Mouse (Mus musculus) left cerebral cortex, postnatal 14 days (tissue): ENCODE results near the gene Mlxipl. TPM values are rescaled to one million over a fixed set of nuclear protein-coding genes. Genes with fewer than 3 reads are reported as not detected.
A peak's percentile ranks its signal among the peaks of the same experiment; 100 is the strongest.

Experiments
- DNase-seq, 2 experiments: peaks; one replicate each; pipeline ENCODE4 v3.0.0; 2021 to 2022; ENCODE audit warnings: low spot score in 2 of 2, mixed read lengths in 1 of 2
- intact Hi-C: fragments of 180-260 bp; cut with DNase I; formaldehyde crosslinking; loops from one replicate; pipeline ENCODE4 v1.15.1; 2025
- total RNA-seq, 2 experiments: library from RNA; stranded (reverse); gene quantifications; 2 replicates each; pipeline ENCODE4 v1.2.3; 2021

The Mlxipl gene
- total RNA-seq, 2 experiments from 2014 or later, result 4.0 to 4.5 TPM

- DNase-seq, result peak; percentile 46 to 51
- intact Hi-C loops, result loop anchor here (2.0 kb wide), 1 partner anchor 60 kb away; no protein-coding TSS in a partner anchor
Measured at GRCm38 (mm10) chr5:135076931-135077505, 12.7 kb upstream of the Mlxipl start.

- intact Hi-C loops, result loop anchor here (2.0 kb wide), 1 partner anchor 61 kb away; no protein-coding TSS in a partner anchor
- DNase-seq, result peak; percentile 88 to 96
Measured at GRCm38 (mm10) chr5:135077564-135078481, 11.9 kb upstream of the Mlxipl start, which contains the start of gene Vps37d. Vps37d (minus strand) TSS chr5:135078266.

GRCm38 (mm10) chr5:135078482-135078810 is 11.2 kb upstream of the Mlxipl start:
- intact Hi-C loops, result no loop called here

DNA sequence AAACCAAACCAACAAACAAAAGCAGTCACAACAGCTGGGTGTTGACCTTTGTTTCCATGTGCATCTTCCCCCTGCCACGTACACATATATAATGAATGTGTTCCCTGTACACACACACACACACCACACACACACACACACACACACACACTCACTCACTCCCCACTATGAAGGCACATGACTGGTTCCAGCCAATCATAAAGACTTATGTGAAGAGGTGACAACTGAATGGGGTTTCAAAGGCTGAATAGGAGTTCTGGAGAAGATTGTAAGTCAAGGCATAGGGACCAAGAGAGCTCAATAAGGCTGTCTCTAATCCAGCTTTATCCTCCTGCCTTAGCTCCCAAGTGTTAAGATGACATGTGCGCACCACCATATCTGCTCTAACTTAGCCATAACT is 10.1 kb upstream of the Mlxipl start:
- intact Hi-C loops, result no loop called here
- DNase-seq, result no peak

More at GRCm38 (mm10) chr5:135078482-135078810, 11.2 kb upstream of the Mlxipl start:
- DNase-seq, result peak in 1 of 2 experiments; percentile 49

- intact Hi-C loops, result no loop called here
- DNase-seq, result no peak
Measured at GRCm38 (mm10) chr5:135080539-135080938, 9.2 kb upstream of the Mlxipl start.

DNA sequence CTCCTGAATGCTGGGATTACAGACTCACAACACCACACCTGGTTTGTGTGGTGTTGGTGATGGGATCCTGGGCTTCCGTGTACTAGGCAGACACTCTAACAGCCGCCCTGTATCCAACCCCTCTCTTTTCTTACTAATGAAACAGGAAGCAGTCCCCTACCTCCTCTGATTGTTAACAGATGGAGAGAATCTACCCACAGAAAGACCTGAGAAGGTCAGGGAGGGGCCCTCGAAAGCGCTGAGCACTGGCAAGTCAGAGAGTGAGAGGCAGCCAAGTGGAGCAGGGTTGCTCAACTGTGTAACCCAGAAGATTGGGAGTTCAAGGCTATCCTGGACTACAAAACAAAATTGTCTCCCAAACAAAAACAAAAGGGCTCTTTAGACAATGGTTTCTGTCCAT is 2.8 kb upstream of the Mlxipl start:
- intact Hi-C loops, result no loop called here
- no peak for DNase-seq

DNA sequence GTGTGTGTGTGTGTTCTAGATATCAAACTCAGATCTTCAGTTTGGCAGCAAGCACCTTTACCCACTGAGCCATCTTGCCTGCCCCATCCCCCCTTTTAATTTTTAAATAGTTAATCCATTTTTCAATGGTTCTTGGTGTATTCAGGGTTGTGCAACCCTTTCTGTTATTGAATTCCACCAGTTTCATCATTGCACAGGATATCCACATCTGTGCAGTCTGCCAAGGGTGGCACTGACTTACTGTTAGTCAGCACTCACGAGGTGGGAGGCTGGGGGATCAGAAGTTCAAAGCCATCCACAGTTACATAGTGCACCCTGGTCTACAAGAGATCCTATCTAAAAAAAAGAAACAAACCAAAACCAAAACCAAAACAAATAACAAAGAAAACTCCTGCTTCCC is 11.3 kb downstream of the Mlxipl start:
- DNase-seq, result no peak
- intact Hi-C loops, result no loop called here

DNA sequence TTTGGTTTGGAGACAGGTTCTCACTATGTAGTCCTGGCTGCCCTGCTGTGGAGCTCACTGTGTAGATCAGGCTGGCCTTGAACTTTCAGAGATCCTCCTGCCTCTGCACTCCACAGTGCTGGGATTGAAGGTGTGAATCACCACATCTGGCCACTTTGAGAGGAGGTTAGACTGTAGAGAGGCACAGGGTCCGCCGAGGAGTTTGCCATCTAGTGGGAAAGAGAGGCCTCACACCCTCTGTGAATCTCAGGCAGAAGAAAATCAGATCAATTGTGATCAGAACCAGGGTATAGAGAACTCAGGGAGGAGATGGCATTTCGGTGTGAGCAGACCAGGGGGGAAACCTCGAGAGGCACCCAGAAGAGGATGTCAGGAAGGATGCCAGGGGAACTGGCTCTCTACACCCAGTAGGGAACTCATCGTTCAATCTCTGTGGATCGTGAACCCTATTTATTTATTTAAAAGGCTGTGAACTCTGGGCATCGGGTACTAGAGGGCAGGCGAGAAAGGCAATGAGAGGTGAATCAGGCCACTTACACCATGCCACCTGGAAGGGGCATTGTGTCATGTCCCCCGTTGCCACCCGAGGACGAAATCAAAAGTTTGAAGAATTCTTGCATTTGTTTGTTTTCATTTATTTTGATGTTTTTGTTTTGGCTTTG is 14.4 kb downstream of the Mlxipl start:
- DNase-seq, result peak in 1 of 2 experiments; percentile 10
- intact Hi-C loops, result no loop called here

DNA sequence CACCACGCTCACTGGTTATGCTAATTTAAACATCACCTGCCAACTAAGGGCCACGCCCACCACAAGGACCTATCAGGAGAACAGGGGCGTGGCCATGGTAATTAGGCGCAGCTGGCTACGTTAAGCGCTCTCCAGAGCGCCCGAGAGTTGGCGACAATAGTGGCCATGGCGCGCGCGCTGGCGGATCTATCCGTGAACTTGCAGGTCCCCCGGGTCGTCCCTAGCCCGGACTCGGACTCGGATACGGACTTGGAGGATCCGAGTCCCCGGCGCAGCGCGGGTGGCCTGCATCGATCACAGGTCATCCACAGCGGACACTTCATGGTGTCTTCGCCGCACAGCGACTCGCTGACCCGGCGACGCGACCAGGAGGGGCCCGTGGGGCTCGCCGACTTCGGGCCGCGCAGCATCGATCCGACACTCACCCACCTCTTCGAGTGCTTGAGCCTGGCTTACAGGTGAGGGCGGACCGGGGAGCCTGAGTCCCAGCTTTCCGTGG is 17.1 kb downstream of the Mlxipl start:
- DNase-seq, result peak; percentile 63 to 87
- intact Hi-C loops, result no loop called here

- intact Hi-C loops, result no loop called here
- DNase-seq, result peak; percentile 12 to 15
Measured at GRCm38 (mm10) chr5:135107521-135108501, 18.1 kb downstream of the Mlxipl start.

DNA sequence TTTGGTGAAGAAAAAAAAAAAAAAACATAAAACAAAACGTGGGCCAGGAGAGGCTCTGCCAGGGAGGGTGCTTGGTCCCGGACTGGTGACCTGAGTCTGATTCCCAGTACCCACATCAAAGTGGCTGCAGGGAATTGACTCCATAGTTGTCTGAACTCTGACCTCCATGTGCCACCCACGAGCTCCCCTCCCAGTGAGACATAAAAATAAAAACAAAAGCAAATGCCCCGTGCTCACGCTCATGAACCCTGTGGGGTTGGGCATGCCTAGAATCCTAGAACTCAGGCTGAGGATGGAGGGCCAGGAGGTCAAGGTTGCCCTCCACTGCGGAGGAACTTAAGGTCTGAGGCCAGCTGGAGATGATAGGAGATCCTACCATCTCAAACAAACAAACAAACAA is 19.3 kb downstream of the Mlxipl start:
- no peak for DNase-seq
- intact Hi-C loops, result no loop called here

DNA sequence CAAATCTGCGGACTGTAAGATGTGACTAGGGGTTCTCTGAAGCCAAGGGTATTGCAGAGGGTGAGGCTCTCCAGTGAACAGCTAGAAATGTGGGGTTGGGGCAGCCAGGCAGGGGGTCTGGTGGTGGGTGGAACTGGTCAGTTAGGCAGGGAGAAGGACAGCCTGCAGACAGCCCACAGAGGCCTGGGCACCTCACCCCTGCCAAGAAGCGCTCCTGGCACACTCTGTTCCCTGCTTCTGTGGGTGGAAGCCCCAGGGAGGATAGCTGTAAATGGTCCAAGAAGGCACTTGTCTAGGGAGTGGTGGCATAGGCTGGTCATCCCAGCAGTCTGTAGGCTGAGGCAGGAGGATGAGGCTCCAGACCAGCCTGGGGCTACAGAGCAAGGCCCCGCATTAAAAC is 19.7 kb downstream of the Mlxipl start:
- DNase-seq, result no peak
- intact Hi-C loops, result no loop called here

GRCm38 (mm10) chr5:135109976-135110375 is 20.3 kb downstream of the Mlxipl start:
- intact Hi-C loops, result no loop called here
- no peak for DNase-seq

GRCm38 (mm10) chr5:135113782-135114181 is 24.1 kb downstream of the Mlxipl start:
- intact Hi-C loops, result no loop called here
- no peak for DNase-seq

GRCm38 (mm10) chr5:135115241-135115640 is 25.6 kb downstream of the Mlxipl start:
- intact Hi-C loops, result no loop called here

GRCm38 (mm10) chr5:135118589-135119081 is 28.9 kb downstream of the Mlxipl start:
- intact Hi-C loops, result loop anchor here (2.0 kb wide), 1 partner anchor 72 kb away; no protein-coding TSS in a partner anchor
- DNase-seq, result peak; percentile 47 to 49

More at GRCm38 (mm10) chr5:135115241-135115640, 25.6 kb downstream of the Mlxipl start:
- no peak for DNase-seq

- intact Hi-C loops, result no loop called here
- no peak for DNase-seq
Measured at GRCm38 (mm10) chr5:135120753-135121152, 31.1 kb downstream of the Mlxipl start.

GRCm38 (mm10) chr5:135126121-135126520 is 36.4 kb downstream of the Mlxipl start:
- peak in 1 of 2 experiments; percentile 34 for DNase-seq
- intact Hi-C loops, result no loop called here
